Mouse (Mus musculus): ENCODE data around the gene Wnt7a. TPM values are rescaled to one million over a fixed set of nuclear protein-coding genes. Genes with fewer than 3 reads are reported as not detected.

Gene Wnt7a
- polyA plus RNA-seq (2014; fragmentation: Illumina TruSeq; extraction: RNeasy Lipid Tissue Mini Kit (QIAGEN cat#74804); ENCODE audit: low read depth, low replicate concordance) = 0.18 TPM

DNA sequence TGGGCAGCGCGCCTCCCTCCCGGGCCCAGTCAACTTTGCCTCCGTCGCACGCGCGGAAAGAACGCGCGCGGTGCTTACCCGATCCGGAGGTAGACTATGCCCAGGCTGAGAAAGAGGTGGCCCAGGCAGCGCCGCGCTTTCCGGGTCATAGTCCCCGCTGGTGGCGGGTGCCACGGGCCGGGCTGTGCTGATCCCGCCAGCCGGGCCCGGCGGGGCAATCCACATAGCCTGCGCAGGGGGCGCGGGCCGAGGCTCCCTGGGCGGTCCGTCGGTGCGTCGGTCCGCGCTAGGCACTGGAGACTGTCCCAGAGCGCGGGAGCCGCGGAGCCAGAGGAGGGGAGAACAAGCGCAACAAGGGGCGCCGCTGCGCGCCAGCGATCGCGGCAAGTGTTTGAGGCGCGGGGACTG is at the start of gene Wnt7a:
Gene Wnt7a (minus strand): TSS at position 403 of the 408 bp plus-strand sequence.

Other genes starting within 250 kb of the Wnt7a start
- not detected for gene Fbln2, start 198.9 kb downstream of the Wnt7a start, polyA plus RNA-seq (2014; fragmentation: Illumina TruSeq; extraction: RNeasy Lipid Tissue Mini Kit (QIAGEN cat#74804); ENCODE audit: low read depth, low replicate concordance)
- gene Chchd4, start 62.2 kb upstream of the Wnt7a start, polyA plus RNA-seq (2014; fragmentation: Illumina TruSeq; extraction: RNeasy Lipid Tissue Mini Kit (QIAGEN cat#74804); ENCODE audit: low read depth, low replicate concordance) = 4.3 TPM
- gene Tmem43, start 62.3 kb upstream of the Wnt7a start, polyA plus RNA-seq (2014; fragmentation: Illumina TruSeq; extraction: RNeasy Lipid Tissue Mini Kit (QIAGEN cat#74804); ENCODE audit: low read depth, low replicate concordance) = 2.0 TPM
- 1.2 TPM for gene Xpc, start 104.5 kb upstream of the Wnt7a start, polyA plus RNA-seq (2014; fragmentation: Illumina TruSeq; extraction: RNeasy Lipid Tissue Mini Kit (QIAGEN cat#74804); ENCODE audit: low read depth, low replicate concordance)
- gene Lsm3, start 104.6 kb upstream of the Wnt7a start, polyA plus RNA-seq (2014; fragmentation: Illumina TruSeq; extraction: RNeasy Lipid Tissue Mini Kit (QIAGEN cat#74804); ENCODE audit: low read depth, low replicate concordance) = 104 TPM

Data from testis, adult 10 weeks (tissue).